Mouse (Mus musculus) midbrain, embryonic 11.5 days (tissue): Measurements from ENCODE around the gene Tspo. TPM values are rescaled to one million over a fixed set of nuclear protein-coding genes. Genes with fewer than 3 reads are reported as not detected.

Experiments
- ATAC-seq: fragments of 200-750 bp; cut with Nextera tagmentation; 2 replicates; pipeline ENCODE4 v1.8.0; 2017; ENCODE audit warnings: moderate TSS enrichment, moderate library complexity; ENCODE audit not compliant: low FRiP score
- DNase-seq: peaks from one replicate; pipeline ENCODE4 v3.0.0; 2015; ENCODE audit warnings: low spot score; ENCODE audit errors: missing footprints
- H3K27ac ChIP-seq: fragments of 300-500 bp; sonication (generic); 2 replicates; pipeline ENCODE4 v1.5.1; 2014; ENCODE audit warnings: low read depth, low read length
- H3K27me3 ChIP-seq: fragments of 300-500 bp; sonication (generic); 2 replicates; pipeline ENCODE4 v1.6.1; 2014; ENCODE audit warnings: mild to moderate bottlenecking, low read length, moderate library complexity, mixed read lengths; ENCODE audit not compliant: control insufficient read depth, insufficient read depth
- H3K36me3 ChIP-seq: fragments of 300-500 bp; sonication (generic); 2 replicates; pipeline ENCODE4 v1.6.1; 2014; ENCODE audit warnings: mild to moderate bottlenecking, low read length, moderate library complexity, mixed read lengths; ENCODE audit not compliant: control insufficient read depth, insufficient read depth
- H3K4me1 ChIP-seq: fragments of 300-500 bp; sonication (generic); 2 replicates; pipeline ENCODE4 v1.6.1; 2014; ENCODE audit warnings: low read length; ENCODE audit not compliant: control insufficient read depth, insufficient read depth
- H3K4me2 ChIP-seq: fragments of 300-500 bp; sonication (generic); 2 replicates; pipeline ENCODE4 v1.6.1; 2014; ENCODE audit warnings: mild to moderate bottlenecking, moderate library complexity
- H3K4me3 ChIP-seq: fragments of 300-500 bp; sonication (generic); 2 replicates; pipeline ENCODE4 v1.5.1; 2014; ENCODE audit warnings: low read depth, low read length
- H3K9ac ChIP-seq: fragments of 300-500 bp; sonication (generic); 2 replicates; pipeline ENCODE4 v1.6.1; 2014; ENCODE audit warnings: low read length
- H3K9me3 ChIP-seq: fragments of 300-500 bp; sonication (generic); 2 replicates; pipeline ENCODE4 v1.6.1; 2016; ENCODE audit warnings: low read length; ENCODE audit not compliant: control insufficient read depth
- WGBS: fragments of 180-500 bp; shearing (Covaris S2); extraction: QIAGEN DNeasy Blood & Tissue Kit; methylation state at CpG from one replicate; pipeline ENCODE4 v1.1.7; 2014; 5-methylcytosine and 5-hydroxymethylcytosine counted together
- polyA plus RNA-seq: library from polyadenylated mRNA; unstranded; fragments of >200 nt; fragmentation: Nextera tagmentation; extraction: Ambion mirVana; gene quantifications from 2 replicates; pipeline ENCODE4 v1.2.1, GENCODE M21; 2014

Gene Tspo
- polyA plus RNA-seq, 1 experiment from 2014 or later: 27.8 TPM

DNA sequence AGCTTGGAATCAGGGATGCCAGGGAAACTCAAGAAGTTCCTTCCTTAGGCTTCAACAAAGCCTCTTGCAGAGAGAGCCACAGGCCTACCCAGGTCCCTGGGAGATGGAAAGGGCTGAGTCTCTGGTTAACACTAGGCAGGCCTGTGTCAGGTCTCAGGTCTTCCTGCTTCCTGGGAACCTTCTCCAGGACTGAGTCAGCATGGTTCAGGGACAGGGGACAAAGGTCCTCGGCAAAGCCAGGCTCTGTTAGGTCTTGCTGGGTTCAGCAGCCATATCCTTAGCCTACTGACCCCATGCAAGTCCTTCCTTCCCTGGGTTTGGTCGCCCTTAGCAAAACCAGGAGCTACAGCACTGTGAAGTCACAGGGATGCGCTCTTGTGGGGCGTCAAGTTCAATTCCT is 27.4 kb downstream of the Tspo start:
- H3K27me3 ChIP-seq: no peaks in the 10 kb centered on the region
- no peak for ATAC-seq
- no peak overlapping the region for H3K27ac ChIP-seq
- DNase-seq: no peak
- WGBS: 91% methylated on average over 4 of the region's 4 CpGs
- no peak overlapping the region for H3K4me3 ChIP-seq
- H3K9me3 ChIP-seq: no peaks in the 10 kb centered on the region; the same call in 1 of the 2 replicates
- H3K4me1 ChIP-seq: peaks cover 14% of the 10 kb centered on the region
- no peak overlapping the region for H3K4me2 ChIP-seq
- no peak overlapping the region for H3K9ac ChIP-seq
- H3K36me3 ChIP-seq: peaks cover 14% of the 10 kb centered on the region

- H3K4me2 ChIP-seq: no peak overlapping the region
- H3K4me3 ChIP-seq: no peak overlapping the region
- no peaks in the 10 kb centered on the region for H3K27me3 ChIP-seq
- 93% methylated on average over 6 of the region's 6 CpGs for WGBS
- H3K4me1 ChIP-seq: peaks cover 14% of the 10 kb centered on the region
- ATAC-seq (no peak), DNase-seq (no peak)
- no peaks in the 10 kb centered on the region; the same call in 1 of the 2 replicates for H3K9me3 ChIP-seq
- H3K9ac ChIP-seq: no peak overlapping the region
- no peak overlapping the region for H3K27ac ChIP-seq
- peaks cover 5% of the 10 kb centered on the region for H3K36me3 ChIP-seq
Observed at GRCm38 (mm10) chr15:83591758-83592157, 28.4 kb downstream of the Tspo start.

- peaks cover 14% of the 10 kb centered on the region for H3K4me1 ChIP-seq
- H3K27ac ChIP-seq: no peak overlapping the region
- no peaks in the 10 kb centered on the region for H3K27me3 ChIP-seq
- no peaks in the 10 kb centered on the region; the same call in 1 of the 2 replicates for H3K36me3 ChIP-seq
- peak overlapping the region; percentile 85; the same call in 1 of the 2 replicates for H3K4me2 ChIP-seq
- DNase-seq (no peak), ATAC-seq (no peak)
- 83% methylated on average over 8 of the region's 8 CpGs for WGBS
- 0 out of 2 replicates have a peak overlapping the region, but pooled peaks have one; percentile 14 for H3K9ac ChIP-seq
- H3K9me3 ChIP-seq: no peaks in the 10 kb centered on the region
- no peak overlapping the region for H3K4me3 ChIP-seq
Observed at GRCm38 (mm10) chr15:83592260-83593188, 29.1 kb downstream of the Tspo start.

DNA sequence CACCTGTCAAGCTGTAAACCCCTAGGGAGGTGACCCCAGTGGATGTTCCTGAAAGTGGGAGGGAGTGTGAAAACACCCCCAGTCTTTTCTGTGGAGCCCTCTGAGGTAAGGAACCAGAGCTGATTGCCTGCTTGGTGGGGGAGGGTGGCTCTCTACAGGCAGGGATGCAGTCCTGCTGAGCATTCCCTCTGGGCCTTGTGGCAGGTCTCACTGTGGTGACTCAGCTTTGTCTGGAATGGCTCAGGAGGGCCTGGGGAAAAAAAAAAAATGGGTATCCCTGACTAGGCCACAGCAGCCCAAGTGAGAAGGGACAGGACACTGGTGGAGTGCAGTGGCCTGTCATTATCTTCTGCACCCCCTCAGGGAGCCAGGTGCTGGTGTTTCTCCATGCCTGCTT is 29.8 kb downstream of the Tspo start:
- no peak for ATAC-seq
- Histone ChIP-seq H3K4me1 (peaks cover 14% of the 10 kb centered on the region), H3K4me2 (peak overlapping the region; percentile 85), H3K36me3 (no peaks in the 10 kb centered on the region), H3K9me3 (no peaks in the 10 kb centered on the region), H3K4me3 (no peak overlapping the region), H3K27me3 (no peaks in the 10 kb centered on the region), H3K9ac (peak overlapping the region; percentile 79; the same call in 1 of the 2 replicates), H3K27ac (no peak overlapping the region)
- DNase-seq: no peak

DNA sequence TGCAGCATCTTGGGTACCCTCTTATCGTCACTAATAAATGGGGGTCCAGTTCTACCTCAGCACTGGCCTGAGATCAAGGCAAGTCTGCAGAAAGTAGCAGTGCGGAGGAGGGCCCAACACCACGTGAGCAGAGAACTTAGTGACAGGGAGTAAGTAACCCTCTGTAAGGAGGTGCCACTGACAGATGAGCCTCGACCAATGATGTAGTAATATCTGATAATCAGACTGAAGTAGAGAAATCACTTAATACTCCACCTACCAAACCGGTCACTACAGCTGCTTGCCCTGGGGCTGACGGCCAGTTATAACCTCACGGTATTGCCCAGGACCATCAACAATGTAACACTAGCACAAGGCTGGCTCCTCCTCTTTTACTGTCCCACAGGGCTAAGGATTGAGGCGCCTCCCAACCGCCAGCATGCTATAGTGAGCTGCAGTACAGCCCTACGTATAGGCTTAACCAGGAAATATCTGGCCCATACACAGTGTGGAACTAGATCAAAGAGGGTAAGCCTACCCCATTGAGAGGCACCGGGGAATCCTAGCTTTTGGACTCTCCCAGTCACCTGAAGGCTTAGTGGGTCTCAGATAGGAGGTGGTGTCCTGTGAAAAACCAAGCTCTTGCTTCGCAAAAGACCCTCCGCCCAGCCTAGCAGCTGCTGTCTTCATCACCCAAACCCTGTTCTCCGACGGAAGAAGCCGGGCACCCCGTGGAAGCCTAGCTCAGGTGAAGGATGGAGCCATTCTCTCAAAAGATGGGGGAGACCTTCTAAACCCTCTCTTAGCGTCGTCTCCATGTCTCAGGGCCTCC is 30.5 kb downstream of the Tspo start:
- Histone ChIP-seq H3K4me1 (peaks cover 14% of the 10 kb centered on the region), H3K4me3 (peak overlapping the region; percentile 74), H3K27me3 (no peaks in the 10 kb centered on the region), H3K36me3 (no peaks in the 10 kb centered on the region), H3K4me2 (peak overlapping the region; percentile 85), H3K9ac (peak overlapping the region; percentile 79), H3K9me3 (no peaks in the 10 kb centered on the region), H3K27ac (no peak overlapping the region)
- WGBS: 13% methylated on average over 19 of the region's 19 CpGs
- DNase-seq: peak; percentile 91
- peak; percentile 64 for ATAC-seq

DNA sequence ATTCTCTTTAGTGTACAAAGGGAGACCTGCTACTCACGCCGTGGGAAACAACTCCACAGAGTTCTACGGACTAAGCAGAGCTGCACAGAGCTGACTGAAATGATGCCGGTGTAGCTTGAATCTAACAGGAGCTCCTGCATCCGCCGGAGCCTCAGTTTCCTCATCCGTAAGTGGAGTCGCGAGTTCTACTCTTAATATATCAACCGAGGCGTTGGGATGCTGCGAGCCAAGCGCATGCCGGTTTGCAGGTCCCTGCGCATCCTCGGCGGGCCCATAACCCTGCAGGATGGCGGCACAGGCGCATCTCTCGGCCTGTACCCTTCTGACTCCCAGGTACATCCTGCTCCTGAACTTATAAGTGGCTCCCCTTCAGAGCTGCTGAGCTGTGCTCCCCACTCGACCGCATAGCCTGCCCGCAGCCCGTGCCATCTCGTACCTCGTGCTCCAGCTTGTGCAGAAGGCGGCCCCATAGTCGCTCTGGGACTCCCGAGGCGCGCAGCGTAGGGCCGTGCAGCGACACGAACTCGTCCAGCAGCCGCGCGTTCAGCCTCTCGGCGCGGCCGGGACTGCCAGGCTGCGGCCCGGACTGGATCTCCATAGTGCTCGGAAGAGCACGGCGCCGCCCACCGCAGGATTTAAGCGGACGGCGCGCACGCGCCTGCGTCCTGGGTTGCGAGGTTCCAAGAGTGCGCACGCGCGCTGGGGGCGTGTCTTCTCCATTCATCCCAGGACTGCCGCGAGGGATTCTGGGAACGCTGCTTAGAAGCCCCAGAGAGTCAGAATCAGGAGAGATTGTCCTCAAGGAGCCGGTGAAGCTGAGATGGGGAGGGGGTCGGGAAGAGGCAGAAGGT is 31.3 kb downstream of the Tspo start, which contains the start of gene Ttll12:
Gene Ttll12 (minus strand): TSS at position 645 of the 851 bp plus-strand sequence.
- H3K4me2 ChIP-seq: peak within 1 kb of the TSS; percentile 85
- H3K9me3 ChIP-seq: no peaks in the 10 kb centered on the region
- H3K27ac ChIP-seq: no peak within 1 kb of the TSS
- H3K9ac ChIP-seq: peak within 1 kb of the TSS; percentile 79
- no peaks in the 10 kb centered on the region for H3K27me3 ChIP-seq
- under 1% methylated on average over 68 of the region's 68 CpGs for WGBS
- no peaks in the 10 kb centered on the region for H3K36me3 ChIP-seq
- DNase-seq (peak; percentile 100), ATAC-seq (peak; percentile 95)
- H3K4me3 ChIP-seq: peak within 1 kb of the TSS; percentile 74
- H3K4me1 ChIP-seq: peaks cover 14% of the 10 kb centered on the region

GRCm38 (mm10) chr15:83595364-83595711 is 31.9 kb downstream of the Tspo start:
- WGBS: 40% methylated on average over 7 of the region's 7 CpGs
- H3K4me2 ChIP-seq: peak overlapping the region; percentile 85
- no peaks in the 10 kb centered on the region for H3K36me3 ChIP-seq
- no peaks in the 10 kb centered on the region for H3K9me3 ChIP-seq
- H3K4me1 ChIP-seq: peaks cover 14% of the 10 kb centered on the region
- DNase-seq (no peak), ATAC-seq (peak; percentile 31; the same call in 1 of the 2 replicates)
- no peaks in the 10 kb centered on the region for H3K27me3 ChIP-seq
- peak overlapping the region; percentile 20; the same call in 1 of the 2 replicates for H3K9ac ChIP-seq
- no peak overlapping the region for H3K27ac ChIP-seq
- peak overlapping the region; percentile 74 for H3K4me3 ChIP-seq

- no peak overlapping the region for H3K27ac ChIP-seq
- H3K27me3 ChIP-seq: no peaks in the 10 kb centered on the region
- H3K4me2 ChIP-seq: no peak overlapping the region
- H3K4me1 ChIP-seq: peaks cover 14% of the 10 kb centered on the region
- 88% methylated on average over 4 of the region's 4 CpGs for WGBS
- H3K4me3 ChIP-seq: no peak overlapping the region
- no peak overlapping the region for H3K9ac ChIP-seq
- ATAC-seq (no peak), DNase-seq (no peak)
- H3K36me3 ChIP-seq: no peaks in the 10 kb centered on the region
- H3K9me3 ChIP-seq: no peaks in the 10 kb centered on the region
Observed at GRCm38 (mm10) chr15:83596833-83597232, 33.4 kb downstream of the Tspo start.
